Mouse (Mus musculus): ENCODE data around the gene Hist1h3i. TPM values are rescaled to one million over a fixed set of nuclear protein-coding genes. Genes with fewer than 3 reads are reported as not detected.
"Not testable (repeated sequence)": the region's sequence is repeated elsewhere in the genome, so short reads cannot be mapped to it uniquely, and the experiment has no call there.

Hist1h3i gene
- polyA plus RNA-seq, 1 experiment from 2014 or later, result 86.2 TPM

DNA sequence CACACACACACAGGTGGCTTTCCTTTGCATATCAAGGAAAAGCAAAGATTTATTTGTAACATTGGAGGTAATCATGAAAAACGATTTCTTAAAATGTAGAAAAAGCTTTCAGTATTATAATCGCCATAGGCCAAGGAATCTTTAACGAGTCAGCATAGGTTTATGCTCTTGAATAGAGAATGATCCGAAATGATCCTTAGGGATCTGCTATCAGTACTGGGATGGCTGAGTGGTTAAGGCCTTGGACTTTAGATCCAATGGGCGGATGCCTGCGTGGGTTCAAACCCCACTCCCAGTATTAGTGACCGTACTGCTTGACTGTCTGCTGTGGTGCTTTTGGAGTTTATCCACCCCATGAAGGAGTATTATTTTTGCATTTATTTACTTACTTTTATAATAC is 12.4 kb upstream of the Hist1h3i start:
- Histone ChIP-seq H3K27me3 (no peaks in the 10 kb centered on the region), H3K4me1 (peaks cover 5% of the 10 kb centered on the region; the same call in 1 of the 2 replicates), H3K9ac (no peak overlapping the region), H3K36me3 (no peaks in the 10 kb centered on the region), H3K27ac (replicated peaks) (no peak overlapping the region), H3K4me2 (replicated peaks) (no peak overlapping the region), H3K9me3 (replicated peaks) (no peaks in the 10 kb centered on the region), H3K4me3 (replicated peaks) (no peak overlapping the region)
- WGBS, result 87% methylated on average over 7 of the region's 7 CpGs
- no peak for ATAC-seq (ENCODE audit: insufficient number of reproducible peaks, low FRiP score, low TSS enrichment, low read depth)

DNA sequence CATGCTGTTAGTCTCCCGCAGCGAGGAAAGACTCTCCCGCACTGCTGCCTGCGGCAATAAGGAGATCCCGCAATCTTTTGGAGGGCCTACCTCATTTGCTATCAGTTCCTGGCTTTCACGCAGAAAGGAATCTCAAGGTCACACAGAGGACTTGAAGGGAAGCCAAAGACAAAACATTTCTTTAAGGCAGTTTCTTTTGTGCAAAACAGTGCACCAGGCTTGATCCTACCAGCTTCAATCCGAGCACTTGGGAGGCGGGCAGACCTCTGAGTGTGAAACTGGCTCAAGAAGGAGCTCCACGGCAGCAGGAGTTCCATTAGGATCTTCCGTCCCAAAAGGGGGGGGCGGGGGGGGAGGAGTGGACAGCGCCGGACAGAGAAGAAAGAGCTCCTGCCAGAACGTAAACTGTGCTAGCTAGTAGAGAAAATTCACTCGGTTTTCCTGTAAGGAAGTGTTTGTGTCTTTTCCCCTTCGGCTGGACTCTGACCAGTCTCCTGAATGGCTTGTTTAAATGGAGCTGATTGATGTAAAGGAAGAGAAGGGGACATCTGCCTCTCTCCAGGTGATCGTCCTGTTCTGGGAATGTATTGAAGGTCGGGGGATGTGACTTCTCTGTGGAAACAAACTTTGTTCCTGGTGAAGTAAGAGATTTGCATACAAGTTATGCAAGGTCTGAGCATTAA is 7.6 kb upstream of the Hist1h3i start:
- H3K4me1 ChIP-seq, result peaks cover 19% of the 10 kb centered on the region
- H3K36me3 ChIP-seq, result no peaks in the 10 kb centered on the region
- no peaks in the 10 kb centered on the region for H3K27me3 ChIP-seq
- H3K4me3 ChIP-seq (replicated peaks), result peak overlapping the region; percentile 13; the same call in 1 of the 2 replicates
- no peaks in the 10 kb centered on the region for H3K9me3 ChIP-seq (replicated peaks)
- no peak overlapping the region for H3K9ac ChIP-seq
- ATAC-seq (ENCODE audit: insufficient number of reproducible peaks, low FRiP score, low TSS enrichment, low read depth), result no peak
- no peak overlapping the region for H3K27ac ChIP-seq (replicated peaks)
- peak overlapping the region; percentile 41 for H3K4me2 ChIP-seq (replicated peaks)
- WGBS, result 17% methylated on average over 18 of the region's 18 CpGs

DNA sequence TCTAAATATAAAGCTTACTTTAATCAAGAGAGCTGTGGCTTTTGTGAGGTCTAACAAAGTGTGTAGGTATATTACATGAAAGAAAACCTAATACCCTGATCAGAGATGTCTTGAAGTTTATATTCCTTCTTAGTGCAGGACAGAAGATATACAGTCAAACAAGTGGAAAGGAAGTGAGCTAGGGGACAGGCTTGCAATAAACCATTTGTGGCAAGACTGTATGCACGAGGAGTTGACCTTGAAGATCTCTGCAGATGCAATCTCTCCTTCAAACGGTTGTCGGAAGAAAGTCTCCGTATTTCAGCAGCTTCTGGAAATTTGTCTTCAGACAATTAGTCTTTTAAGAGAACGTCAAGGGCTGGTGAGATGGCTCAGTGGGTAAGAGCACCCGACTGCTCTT is 6.8 kb upstream of the Hist1h3i start:
- Histone ChIP-seq H3K4me2 (replicated peaks) (no peak overlapping the region), H3K36me3 (no peaks in the 10 kb centered on the region), H3K4me3 (replicated peaks) (no peak overlapping the region), H3K9me3 (replicated peaks) (no peaks in the 10 kb centered on the region), H3K27ac (replicated peaks) (no peak overlapping the region), H3K27me3 (no peaks in the 10 kb centered on the region), H3K4me1 (peaks cover 20% of the 10 kb centered on the region), H3K9ac (no peak overlapping the region)
- 59% methylated on average over 6 of the region's 6 CpGs for WGBS
- ATAC-seq (ENCODE audit: insufficient number of reproducible peaks, low FRiP score, low TSS enrichment, low read depth), result no peak

DNA sequence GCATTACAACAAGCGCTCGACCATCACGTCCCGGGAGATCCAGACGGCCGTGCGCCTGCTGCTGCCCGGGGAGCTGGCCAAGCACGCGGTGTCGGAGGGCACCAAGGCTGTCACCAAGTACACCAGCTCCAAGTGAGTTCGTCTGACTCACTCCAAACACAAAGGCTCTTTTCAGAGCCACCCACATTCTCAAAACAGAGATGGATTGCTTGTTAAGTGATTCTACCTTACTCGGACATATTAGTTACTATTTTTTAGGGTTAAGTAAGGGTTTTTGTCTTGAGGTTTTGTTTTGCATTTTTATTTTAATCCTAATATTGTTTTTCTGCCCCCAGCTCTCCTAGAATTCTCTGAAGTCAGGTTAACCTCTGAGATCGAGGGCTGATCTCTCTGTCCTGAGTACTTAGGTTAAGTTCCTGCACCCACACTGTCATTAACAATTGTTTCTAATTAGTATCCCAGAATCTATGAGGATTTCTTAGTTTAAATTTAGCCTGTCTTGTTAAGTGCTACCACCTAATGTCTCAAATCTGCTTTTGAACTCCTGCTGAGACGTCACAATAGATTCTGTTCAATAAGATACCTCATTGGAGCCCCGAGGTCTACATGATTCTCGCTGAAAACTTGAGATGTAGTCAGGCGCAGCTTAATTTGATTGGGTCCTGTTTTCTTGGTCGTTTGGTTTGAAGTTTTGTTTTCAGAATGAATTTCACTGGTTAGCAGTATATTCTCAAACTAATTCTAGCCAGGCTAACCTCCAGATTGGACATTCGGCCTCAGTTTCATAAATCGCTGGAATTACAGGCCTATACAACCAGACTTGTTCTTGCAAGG is 4.8 kb upstream of the Hist1h3i start:
- H3K27ac ChIP-seq (replicated peaks), result peak overlapping the region; percentile 74
- peak overlapping the region; percentile 42; the same call in 1 of the 2 replicates for H3K4me3 ChIP-seq (replicated peaks)
- H3K4me1 ChIP-seq, result peaks cover 30% of the 10 kb centered on the region
- H3K27me3 ChIP-seq, result no peaks in the 10 kb centered on the region
- H3K4me2 ChIP-seq (replicated peaks), result peak overlapping the region; percentile 53
- ATAC-seq (ENCODE audit: insufficient number of reproducible peaks, low FRiP score, low TSS enrichment, low read depth), result peak; percentile 2; the same call in 1 of the 2 replicates
- no peak overlapping the region for H3K9ac ChIP-seq
- no peaks in the 10 kb centered on the region for H3K9me3 ChIP-seq (replicated peaks)
- 13% methylated on average over 16 of the region's 21 CpGs for WGBS
- H3K36me3 ChIP-seq, result no peaks in the 10 kb centered on the region

DNA sequence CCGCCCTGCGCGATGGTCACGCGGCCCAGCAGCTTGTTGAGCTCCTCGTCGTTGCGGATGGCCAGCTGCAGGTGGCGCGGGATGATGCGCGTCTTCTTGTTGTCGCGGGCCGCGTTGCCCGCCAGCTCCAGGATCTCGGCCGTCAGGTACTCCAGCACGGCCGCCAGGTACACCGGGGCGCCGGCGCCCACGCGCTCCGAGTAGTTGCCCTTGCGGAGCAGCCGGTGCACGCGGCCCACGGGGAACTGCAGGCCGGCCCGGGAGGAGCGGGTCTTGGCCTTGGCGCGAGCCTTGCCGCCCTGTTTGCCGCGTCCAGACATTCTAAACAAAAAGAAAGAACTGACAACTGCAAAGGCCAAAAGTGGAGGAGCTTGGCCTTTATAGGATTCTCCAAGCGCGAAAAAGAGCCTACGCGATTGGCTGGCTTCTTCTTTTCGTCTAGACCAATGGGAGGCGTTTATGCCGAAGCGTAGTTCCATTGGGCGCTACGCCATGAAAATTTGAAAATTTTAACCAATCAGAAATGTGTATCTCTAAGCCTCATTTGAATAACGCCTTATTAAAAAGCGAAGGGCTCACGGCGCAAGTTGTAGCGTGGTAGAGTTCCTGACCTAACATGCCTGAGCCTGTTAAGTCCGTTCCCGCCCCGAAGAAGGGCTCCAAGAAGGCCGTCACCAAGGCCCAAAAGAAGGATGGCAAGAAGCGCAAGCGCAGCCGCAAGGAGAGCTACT is 3.9 kb upstream of the Hist1h3i start, which contains the start of the genes Hist1h2an and Hist1h2bp:
TSS of gene Hist1h2an (minus strand) at position 320 of the 731 bp plus-strand sequence.
TSS of gene Hist1h2bp (plus strand) at position 563 of the 731 bp plus-strand sequence.
- ATAC-seq (ENCODE audit: insufficient number of reproducible peaks, low FRiP score, low TSS enrichment, low read depth), result peak; percentile 94
- Histone ChIP-seq H3K4me1 (peaks cover 37% of the 10 kb centered on the region), H3K4me3 (replicated peaks) (peak within 1 kb of the TSS; percentile 42), H3K27ac (replicated peaks) (peak within 1 kb of the TSS; percentile 82), H3K4me2 (replicated peaks) (peak within 1 kb of the TSS; percentile 53), H3K9ac (peak within 1 kb of the TSS; percentile 31; the same call in 1 of the 2 replicates)
- not testable (repeated sequence) for H3K36me3 ChIP-seq; H3K27me3 ChIP-seq; H3K9me3 ChIP-seq (replicated peaks)
- whole genome bisulfite sequencing, result under 1% methylated on average over 39 of the region's 63 CpGs

DNA sequence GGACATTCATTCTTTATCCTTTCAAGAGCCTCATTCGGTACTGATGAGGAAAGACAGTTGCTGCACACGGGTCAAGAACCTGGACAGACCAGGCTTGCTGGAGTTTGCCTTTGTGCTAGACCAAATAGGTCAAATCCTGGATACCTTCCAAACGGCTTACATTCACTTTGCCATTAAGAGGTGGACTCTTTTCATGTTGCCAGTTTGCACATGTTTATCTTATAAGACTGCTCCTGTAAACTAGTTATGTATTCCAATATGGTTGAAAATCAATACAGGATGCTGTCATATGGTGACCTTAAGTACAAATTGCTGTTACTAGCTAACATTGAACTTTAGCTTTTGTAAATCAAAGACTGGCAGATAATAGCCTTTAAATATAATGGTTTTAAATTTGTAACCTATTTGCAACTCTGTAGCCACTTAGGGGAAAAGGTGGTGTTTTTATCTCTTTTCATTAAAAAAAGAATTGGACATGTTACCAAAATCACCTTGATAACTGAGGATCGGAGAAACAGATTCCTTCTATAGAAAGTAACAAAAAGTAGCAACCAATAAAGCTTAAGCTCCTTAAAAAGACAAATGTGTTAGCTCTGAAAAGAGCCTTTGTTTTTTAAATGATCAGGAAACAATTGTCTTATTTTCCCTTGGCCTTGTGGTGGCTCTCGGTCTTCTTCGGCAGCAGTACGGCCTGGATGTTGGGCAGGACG is 3.2 kb upstream of the Hist1h3i start:
- Histone ChIP-seq H3K27me3 (no peaks in the 10 kb centered on the region), H3K9ac (peak overlapping the region; percentile 31; the same call in 1 of the 2 replicates), H3K4me2 (replicated peaks) (peak overlapping the region; percentile 53), H3K27ac (replicated peaks) (peak overlapping the region; percentile 82), H3K4me3 (replicated peaks) (peak overlapping the region; percentile 42), H3K9me3 (replicated peaks) (no peaks in the 10 kb centered on the region), H3K36me3 (no peaks in the 10 kb centered on the region), H3K4me1 (peaks cover 38% of the 10 kb centered on the region)
- no peak for ATAC-seq (ENCODE audit: insufficient number of reproducible peaks, low FRiP score, low TSS enrichment, low read depth)
- 2% methylated on average over 8 of the region's 8 CpGs for WGBS

DNA sequence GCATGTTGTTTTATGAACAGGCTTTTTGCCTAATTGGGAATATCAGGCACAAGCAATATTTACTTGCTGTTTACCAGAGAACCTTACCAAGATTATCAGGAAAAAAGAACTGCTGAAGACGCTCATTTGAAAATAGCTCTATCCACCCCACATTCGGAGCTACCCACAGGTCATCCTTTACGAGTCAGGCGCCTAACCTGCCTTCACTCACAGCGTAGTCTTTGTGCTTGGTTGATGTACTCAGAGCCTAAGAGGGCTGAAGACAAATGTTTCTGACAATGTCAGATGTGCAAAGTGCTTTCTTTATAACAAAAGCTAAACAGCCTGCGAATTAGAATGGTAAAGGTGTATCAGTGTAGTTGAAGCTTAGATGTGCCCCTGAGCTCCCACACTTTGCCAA is 1.1 kb upstream of the Hist1h3i start:
- Histone ChIP-seq H3K9me3 (replicated peaks) (no peaks in the 10 kb centered on the region), H3K4me1 (peaks cover 46% of the 10 kb centered on the region), H3K9ac (no peak overlapping the region; the same call in 1 of the 2 replicates), H3K36me3 (no peaks in the 10 kb centered on the region), H3K4me2 (replicated peaks) (peak overlapping the region; percentile 65), H3K27ac (replicated peaks) (peak overlapping the region; percentile 86), H3K27me3 (no peaks in the 10 kb centered on the region), H3K4me3 (replicated peaks) (peak overlapping the region; percentile 44)
- ATAC-seq (ENCODE audit: insufficient number of reproducible peaks, low FRiP score, low TSS enrichment, low read depth), result no peak
- WGBS, result 33% methylated on average over 6 of the region's 6 CpGs

DNA sequence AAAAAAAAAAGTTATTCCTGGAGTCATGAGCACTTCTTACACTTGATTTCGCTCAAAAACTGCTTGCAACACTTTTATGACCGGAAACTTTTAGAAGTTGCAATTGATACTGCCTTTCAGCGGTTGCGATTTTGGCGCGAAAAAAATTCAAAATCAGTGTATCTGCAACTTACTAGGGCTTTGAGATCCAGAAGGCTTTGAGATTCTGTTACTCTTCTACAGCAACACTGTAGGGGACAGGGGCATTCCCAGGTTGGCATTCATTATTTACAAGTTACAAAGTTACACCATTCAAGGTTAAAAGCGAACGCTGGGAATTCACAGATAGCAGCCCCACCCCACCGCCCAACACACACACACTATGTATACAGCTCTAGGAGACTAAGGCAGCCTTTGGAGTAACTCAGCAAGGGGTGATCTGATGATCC is 578 bp upstream of the Hist1h3i start:
- peak overlapping the region; percentile 44 for H3K4me3 ChIP-seq (replicated peaks)
- H3K9ac ChIP-seq, result no peak overlapping the region
- 3% methylated on average over 9 of the region's 9 CpGs for WGBS
- H3K27me3 ChIP-seq, result no peaks in the 10 kb centered on the region
- H3K9me3 ChIP-seq (replicated peaks), result no peaks in the 10 kb centered on the region
- peak overlapping the region; percentile 86 for H3K27ac ChIP-seq (replicated peaks)
- H3K36me3 ChIP-seq, result no peaks in the 10 kb centered on the region
- no peak for ATAC-seq (ENCODE audit: insufficient number of reproducible peaks, low FRiP score, low TSS enrichment, low read depth)
- peak overlapping the region; percentile 65 for H3K4me2 ChIP-seq (replicated peaks)
- peaks cover 46% of the 10 kb centered on the region for H3K4me1 ChIP-seq

DNA sequence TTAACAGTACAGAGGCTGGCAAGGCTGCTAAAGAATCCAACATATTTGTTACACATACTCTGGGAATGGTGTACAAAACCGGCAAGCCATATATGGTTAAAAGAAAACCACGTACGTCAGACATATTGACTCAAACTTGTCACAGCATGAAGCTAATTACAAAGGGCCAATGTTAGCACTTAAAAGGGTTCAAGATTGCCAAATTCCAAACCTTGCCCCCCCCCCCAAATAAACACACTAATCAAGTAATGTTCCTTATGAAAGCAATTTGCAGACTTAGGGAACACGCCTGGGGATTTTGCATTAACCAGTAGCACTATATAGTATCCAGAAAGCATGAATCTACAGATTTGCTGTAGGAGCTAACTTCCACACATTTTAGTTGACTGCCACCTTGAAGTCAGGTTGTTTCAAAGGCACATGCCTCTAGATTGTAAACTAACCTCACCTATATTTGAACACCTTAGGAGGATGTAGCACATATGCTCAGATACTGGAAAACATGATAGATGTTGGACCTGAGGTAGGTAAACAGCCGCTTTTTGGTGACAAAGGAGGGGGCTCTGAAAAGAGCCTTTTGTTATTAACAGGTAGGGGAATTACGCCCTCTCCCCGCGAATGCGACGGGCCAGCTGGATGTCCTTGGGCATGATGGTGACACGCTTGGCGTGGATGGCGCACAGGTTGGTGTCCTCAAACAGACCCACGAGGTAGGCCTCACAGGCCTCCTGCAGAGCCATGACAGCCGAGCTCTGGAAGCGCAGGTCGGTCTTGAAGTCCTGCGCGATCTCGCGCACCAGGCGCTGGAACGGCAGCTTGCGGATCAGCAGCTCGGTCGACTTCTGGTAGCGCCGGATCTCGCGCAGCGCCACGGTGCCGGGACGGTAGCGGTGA is 562 bp downstream of the Hist1h3i start:
- not testable (repeated sequence) for ATAC-seq (ENCODE audit: insufficient number of reproducible peaks, low FRiP score, low TSS enrichment, low read depth); H3K9me3 ChIP-seq (replicated peaks); H3K27me3 ChIP-seq; H3K36me3 ChIP-seq
- under 1% methylated on average over 14 of the region's 35 CpGs for WGBS
- Histone ChIP-seq H3K4me1 (peaks cover 43% of the 10 kb centered on the region), H3K4me3 (replicated peaks) (peak overlapping the region; percentile 44), H3K9ac (peak overlapping the region; percentile 29; the same call in 1 of the 2 replicates), H3K4me2 (replicated peaks) (peak overlapping the region; percentile 65), H3K27ac (replicated peaks) (peak overlapping the region; percentile 86)

DNA sequence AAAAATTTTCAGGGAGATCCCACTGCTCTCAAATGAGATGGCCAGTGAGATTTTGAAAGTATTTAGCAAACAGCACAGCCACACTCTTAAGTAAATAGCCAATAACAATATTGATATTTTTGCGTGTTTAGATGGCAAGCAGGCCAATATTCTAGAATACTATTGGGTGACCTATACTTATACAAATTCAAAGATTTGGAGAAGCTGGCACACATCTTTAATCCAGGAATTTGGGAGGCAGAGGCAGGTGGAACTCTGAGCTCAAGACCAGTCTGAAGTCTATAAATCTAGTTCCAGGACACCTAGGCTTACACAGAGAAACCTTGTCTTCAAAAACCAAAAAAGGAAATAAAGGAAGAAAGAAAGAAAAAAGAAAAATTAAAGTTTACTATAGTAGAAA is 1.5 kb downstream of the Hist1h3i start:
- no peaks in the 10 kb centered on the region for H3K27me3 ChIP-seq
- H3K4me2 ChIP-seq (replicated peaks), result no peak overlapping the region
- WGBS, result 84% methylated on average over 1 of the region's 1 CpGs
- H3K9me3 ChIP-seq (replicated peaks), result no peaks in the 10 kb centered on the region
- H3K27ac ChIP-seq (replicated peaks), result peak overlapping the region; percentile 51; the same call in 1 of the 2 replicates
- H3K36me3 ChIP-seq, result no peaks in the 10 kb centered on the region
- ATAC-seq (ENCODE audit: insufficient number of reproducible peaks, low FRiP score, low TSS enrichment, low read depth), result no peak
- H3K9ac ChIP-seq, result no peak overlapping the region
- no peak overlapping the region for H3K4me3 ChIP-seq (replicated peaks)
- H3K4me1 ChIP-seq, result peaks cover 43% of the 10 kb centered on the region
